Mouse (Mus musculus) urinary bladder, postnatal 25 days (tissue): ENCODE results near the gene Ints7.
A peak's percentile ranks its signal among the peaks of the same experiment; 100 is the strongest.

Source experiments
- DNase-seq: peaks from one replicate; pipeline ENCODE4 v3.0.0; 2022; ENCODE audit warnings: low spot score

The Ints7 gene

GRCm38 (mm10) chr1:191575458-191576247, at the start of gene Ints7, which contains the start of gene Dtl:
Gene Ints7, plus strand, starts transcription at chr1:191575636.
Gene Dtl, minus strand, starts transcription at chr1:191575544.
- peak; percentile 99 for DNase-seq

- no peak for DNase-seq
Measured at GRCm38 (mm10) chr1:191527089-191527488, 48.3 kb upstream of the Ints7 start.

- DNase-seq: no peak
Measured at GRCm38 (mm10) chr1:191527921-191528612, 47.4 kb upstream of the Ints7 start.

GRCm38 (mm10) chr1:191529406-191529805, 46.0 kb upstream of the Ints7 start:
- no peak for DNase-seq

GRCm38 (mm10) chr1:191531023-191531422, 44.4 kb upstream of the Ints7 start:
- no peak for DNase-seq

- no peak for DNase-seq
Measured at GRCm38 (mm10) chr1:191534896-191535295, 40.5 kb upstream of the Ints7 start.

- no peak for DNase-seq
Measured at GRCm38 (mm10) chr1:191540300-191540699, 35.1 kb upstream of the Ints7 start.

GRCm38 (mm10) chr1:191541014-191541413, 34.4 kb upstream of the Ints7 start:
- no peak for DNase-seq

GRCm38 (mm10) chr1:191541619-191542018, 33.8 kb upstream of the Ints7 start:
- DNase-seq: no peak

GRCm38 (mm10) chr1:191543747-191544146, 31.7 kb upstream of the Ints7 start:
- DNase-seq: no peak

GRCm38 (mm10) chr1:191550786-191551185, 24.6 kb upstream of the Ints7 start:
- DNase-seq: no peak

GRCm38 (mm10) chr1:191557109-191557508, 18.3 kb upstream of the Ints7 start:
- no peak for DNase-seq

GRCm38 (mm10) chr1:191559779-191560178, 15.7 kb upstream of the Ints7 start:
- no peak for DNase-seq

GRCm38 (mm10) chr1:191562823-191563365, 12.5 kb upstream of the Ints7 start:
- peak; percentile 32 for DNase-seq

GRCm38 (mm10) chr1:191567859-191568258, 7.6 kb upstream of the Ints7 start:
- no peak for DNase-seq

GRCm38 (mm10) chr1:191569625-191570024, 5.8 kb upstream of the Ints7 start:
- no peak for DNase-seq

- no peak for DNase-seq
Measured at GRCm38 (mm10) chr1:191570415-191570814, 5.0 kb upstream of the Ints7 start.

- DNase-seq: no peak
Measured at GRCm38 (mm10) chr1:191573906-191574639, 1.4 kb upstream of the Ints7 start.

- no peak for DNase-seq
Measured at GRCm38 (mm10) chr1:191574871-191575457, 472 bp upstream of the Ints7 start.

- no peak for DNase-seq
Measured at GRCm38 (mm10) chr1:191579524-191579923, 4.1 kb downstream of the Ints7 start.

- DNase-seq: no peak
Measured at GRCm38 (mm10) chr1:191581641-191582040, 6.2 kb downstream of the Ints7 start.

- DNase-seq: no peak
Measured at GRCm38 (mm10) chr1:191583836-191584235, 8.4 kb downstream of the Ints7 start.
